Mouse (Mus musculus): ENCODE measurements around the gene Gm20481.
"Not testable (repeated sequence)": the region's sequence is repeated elsewhere in the genome, so short reads cannot be mapped to it uniquely, and the experiment has no call there.

Gene Gm20481

DNA sequence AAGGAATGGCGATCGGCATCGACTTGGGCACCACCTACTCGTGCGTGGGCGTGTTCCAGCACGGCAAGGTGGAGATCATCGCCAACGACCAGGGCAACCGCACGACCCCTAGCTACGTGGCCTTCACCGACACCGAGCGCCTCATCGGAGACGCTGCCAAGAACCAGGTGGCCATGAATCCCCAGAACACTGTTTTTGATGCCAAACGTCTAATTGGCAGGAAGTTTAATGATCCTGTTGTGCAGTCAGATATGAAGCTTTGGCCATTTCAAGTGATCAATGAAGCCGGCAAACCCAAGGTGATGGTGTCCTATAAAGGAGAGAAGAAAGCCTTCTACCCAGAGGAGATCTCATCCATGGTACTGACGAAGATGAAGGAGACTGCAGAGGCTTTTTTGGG, 7.3 kb downstream of the Gm20481 start:
- no peak for DNase-seq

DNA sequence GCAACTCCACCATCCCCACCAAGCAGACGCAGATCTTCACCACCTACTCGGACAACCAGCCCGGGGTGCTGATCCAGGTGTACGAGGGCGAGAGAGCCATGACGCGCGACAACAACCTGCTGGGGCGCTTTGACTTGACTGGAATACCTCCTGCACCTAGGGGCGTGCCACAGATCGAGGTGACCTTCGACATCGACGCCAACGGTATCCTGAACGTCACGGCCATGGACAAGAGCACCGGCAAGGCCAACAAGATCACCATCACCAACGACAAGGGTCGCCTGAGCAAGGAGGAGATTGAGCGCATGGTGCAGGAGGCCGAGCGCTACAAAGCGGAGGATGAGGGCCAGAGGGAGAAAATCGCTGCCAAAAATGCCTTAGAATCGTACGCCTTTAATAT, 8.5 kb downstream of the Gm20481 start:
- DNase-seq = no peak

DNA sequence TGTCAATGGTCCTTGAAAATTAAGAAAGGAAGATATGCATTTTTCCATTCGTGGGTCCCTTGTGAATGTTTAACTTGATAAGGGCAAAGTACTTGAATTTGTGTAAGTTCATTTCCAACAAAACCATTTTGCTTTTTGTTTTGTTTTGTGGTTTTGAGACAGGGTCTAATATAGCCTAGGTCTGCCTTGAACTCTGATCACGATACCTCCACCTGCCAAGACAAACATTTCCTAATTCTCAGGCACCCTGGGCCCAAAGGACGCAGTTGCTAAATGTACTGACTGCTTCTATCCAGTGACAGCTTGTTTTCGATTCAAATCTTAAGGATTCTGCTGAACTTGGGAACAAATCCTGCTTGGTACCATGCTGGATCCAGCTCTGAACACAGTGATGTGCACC, 9.9 kb downstream of the Gm20481 start:
- no peak for DNase-seq

DNA sequence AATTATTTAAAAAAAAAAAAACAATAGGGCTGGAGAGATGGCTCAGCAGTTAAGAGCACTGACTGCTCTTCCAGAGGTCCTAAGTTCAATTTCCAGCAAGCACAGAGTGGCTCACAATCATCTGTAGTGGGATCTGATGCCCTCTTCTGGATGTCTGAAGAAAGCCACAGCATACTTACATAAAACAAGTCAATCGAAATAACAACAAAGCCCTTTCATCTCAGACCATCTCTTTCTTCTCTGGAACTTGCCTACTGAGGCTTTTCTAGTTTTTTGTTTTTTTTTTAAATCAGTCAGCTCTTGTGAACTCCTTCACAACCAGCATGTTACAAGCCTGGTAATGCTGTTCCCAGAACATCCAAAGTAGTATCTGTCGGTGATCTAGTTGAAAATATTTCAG, 10.9 kb downstream of the Gm20481 start:
- peak; percentile 33 to 49 for DNase-seq

DNA sequence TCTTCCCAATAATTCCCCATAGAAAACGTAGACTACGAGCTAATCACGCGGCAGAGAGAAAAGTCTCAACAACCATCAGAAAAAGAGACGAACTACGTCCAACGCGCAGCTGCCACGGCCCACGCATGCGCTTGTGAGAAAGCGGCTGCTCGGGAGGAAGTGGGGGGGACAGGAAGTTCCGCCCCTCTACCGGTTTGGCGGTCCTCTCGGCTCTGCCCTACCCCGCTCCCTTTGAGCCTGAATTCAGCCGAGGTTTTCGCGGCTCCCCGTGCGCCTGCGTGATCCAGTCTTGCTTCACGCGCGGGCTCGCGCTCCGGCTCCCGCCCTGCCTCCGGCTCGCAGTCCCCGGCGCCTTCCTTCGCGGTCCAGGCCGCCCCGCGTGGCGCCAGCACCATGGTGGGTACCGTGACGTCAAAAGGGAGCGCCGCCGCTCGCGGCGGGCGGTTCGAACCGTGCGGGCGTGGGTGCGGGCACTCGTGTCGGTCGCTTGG, 12.0 kb downstream of the Gm20481 start, which contains the start of gene Lsm2:
Lsm2 (plus strand) TSS at position 173 of the 491 bp plus-strand sequence.
- peak; percentile 89 to 92 for DNase-seq

DNA sequence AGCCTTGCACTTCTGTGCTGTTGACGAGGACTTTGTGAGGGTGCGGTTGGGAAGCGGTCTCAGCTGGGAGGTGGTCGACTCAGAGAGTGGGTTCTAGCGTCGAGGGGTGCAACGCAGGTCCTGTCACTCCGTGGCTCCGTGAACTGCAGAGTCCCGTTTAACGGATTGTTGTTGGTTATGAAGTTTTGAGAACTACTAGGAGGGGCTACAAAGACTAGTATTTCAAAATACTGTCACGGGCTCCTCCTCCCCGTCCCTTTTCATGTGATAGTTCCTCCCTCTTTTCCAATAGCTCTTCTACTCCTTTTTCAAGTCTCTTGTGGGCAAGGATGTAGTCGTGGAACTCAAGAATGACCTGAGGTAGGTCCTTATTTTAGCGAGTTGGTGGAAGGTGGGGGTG, 12.6 kb downstream of the Gm20481 start:
- no peak for DNase-seq

DNA sequence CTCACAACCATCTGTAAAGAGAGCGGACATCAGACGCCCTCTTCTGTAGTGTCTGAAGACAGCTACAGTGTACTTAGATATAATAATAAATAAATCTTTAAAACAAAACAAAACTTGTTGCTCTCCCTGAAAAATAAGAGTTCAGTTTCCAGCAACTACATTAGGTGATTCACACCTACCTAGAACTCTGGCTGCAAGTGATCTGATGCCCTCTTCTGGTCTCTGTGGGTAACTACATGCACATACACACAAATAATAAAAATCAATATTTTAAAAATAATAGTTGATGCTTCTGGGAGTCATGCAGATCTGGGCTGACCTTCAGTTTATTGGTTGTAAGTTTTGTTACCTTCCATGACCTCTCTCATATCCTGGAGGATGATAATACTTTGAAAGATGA, 14.5 kb downstream of the Gm20481 start:
- DNase-seq = peak; percentile 44 to 50

DNA sequence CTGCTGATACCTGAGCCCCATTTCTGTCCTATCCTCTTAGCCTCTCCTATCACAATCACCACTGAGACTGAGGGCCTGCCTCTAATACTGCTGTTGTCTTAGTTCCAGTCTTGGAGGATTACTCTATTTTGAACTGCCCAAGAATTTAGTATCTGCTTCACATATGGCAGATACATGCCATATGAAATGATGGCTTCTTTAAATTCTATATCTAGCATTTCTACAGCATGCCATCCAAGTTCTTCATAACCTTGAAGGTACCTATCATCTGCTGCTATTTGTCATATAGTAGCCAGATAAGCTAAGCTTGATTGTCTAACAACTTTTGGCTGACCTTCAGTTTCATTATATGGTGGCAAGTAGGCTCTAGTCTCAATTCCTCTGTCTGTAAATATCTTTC, 25.0 kb downstream of the Gm20481 start:
- no peak for DNase-seq

DNA sequence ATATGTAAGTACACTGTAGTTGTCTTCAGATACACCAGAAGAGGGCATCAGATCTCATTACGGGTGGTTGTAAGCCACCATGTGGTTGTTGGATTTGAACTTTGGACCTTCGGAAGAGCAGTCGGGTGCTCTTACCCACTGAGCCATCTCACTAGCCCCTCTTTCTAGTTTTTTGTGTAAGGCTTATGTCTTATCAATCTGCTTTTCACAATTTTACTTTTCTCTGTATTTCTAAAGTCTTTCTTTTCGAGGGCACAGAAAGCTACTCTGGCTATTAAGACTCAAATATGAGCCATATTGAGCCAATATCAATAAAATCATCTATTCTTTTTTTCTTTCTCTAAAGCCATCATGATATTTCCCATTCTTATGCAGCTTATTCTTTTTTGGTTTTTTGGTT, 25.5 kb downstream of the Gm20481 start:
- not testable (repeated sequence) for DNase-seq

DNA sequence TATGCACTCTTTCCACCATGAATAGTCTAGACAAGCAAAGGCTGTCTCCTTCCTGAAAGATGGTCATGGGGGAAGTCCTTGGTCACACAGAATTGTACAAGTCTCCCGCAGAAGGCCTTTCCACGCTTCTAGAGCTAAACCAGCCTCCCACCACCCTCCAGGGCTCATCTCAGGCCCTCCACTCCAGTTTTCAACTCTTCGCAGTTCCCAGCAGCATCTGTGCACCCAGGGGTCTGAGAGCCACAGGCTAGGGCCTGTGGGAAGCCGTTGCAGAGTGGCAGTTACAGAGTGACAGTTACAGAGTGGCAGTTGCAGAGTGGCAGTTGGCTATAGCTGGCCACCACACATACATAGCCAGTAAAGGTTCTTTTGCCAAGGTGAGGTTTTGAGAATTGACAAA, 26.2 kb downstream of the Gm20481 start:
- not testable (repeated sequence) for DNase-seq

DNA sequence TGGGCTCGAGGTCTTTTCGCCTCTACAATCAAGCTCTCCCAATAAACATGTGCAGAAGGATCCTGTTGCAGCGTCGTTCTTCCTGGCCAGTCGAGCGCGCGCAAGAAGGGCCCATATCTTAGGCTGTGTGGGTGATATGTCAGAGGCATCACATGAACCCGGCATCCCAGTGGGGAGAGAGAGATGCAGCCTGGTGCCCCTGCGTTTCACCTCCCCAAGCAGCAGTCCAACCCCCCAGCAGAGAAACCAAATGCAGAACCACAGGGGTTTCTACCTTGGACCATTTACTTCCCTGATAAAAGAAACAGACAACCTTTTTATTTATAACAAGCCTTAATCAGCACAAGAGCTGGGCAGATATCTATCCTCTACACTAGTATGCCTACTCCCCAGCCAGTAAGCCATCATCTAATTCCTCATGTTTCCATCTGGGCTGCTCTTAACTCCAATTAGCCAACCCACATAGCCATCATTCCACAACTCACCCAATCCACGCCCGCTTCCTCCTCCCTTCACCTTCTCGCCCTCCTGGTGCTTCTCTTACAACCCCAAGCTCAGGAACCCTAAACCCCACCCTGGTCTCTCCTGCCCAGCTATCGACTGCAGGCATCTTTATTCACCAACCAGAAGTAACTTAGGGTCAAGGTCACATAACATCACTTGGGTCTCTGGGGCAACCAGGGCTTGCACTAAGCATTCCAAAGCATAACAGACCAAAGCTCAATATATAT, 26.9 kb downstream of the Gm20481 start:
- no peak for DNase-seq

DNA sequence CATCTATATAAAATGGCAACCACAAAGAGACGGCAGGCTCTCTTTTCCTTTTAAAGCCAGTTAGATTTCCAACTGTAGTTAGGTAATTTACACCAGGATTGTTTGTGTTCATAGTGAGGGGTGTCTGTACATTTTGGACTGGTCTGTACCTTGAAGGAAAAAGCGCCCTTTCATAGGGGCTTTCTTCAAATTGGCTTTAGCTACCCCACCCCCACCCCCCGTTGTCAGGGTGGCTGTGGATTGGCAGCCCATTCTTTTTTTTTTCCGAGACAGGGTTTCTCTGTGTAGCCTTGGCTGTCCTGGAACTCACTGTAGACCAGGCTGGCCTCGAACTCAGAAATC, 27.4 kb downstream of the Gm20481 start:
- DNase-seq = no peak

DNA sequence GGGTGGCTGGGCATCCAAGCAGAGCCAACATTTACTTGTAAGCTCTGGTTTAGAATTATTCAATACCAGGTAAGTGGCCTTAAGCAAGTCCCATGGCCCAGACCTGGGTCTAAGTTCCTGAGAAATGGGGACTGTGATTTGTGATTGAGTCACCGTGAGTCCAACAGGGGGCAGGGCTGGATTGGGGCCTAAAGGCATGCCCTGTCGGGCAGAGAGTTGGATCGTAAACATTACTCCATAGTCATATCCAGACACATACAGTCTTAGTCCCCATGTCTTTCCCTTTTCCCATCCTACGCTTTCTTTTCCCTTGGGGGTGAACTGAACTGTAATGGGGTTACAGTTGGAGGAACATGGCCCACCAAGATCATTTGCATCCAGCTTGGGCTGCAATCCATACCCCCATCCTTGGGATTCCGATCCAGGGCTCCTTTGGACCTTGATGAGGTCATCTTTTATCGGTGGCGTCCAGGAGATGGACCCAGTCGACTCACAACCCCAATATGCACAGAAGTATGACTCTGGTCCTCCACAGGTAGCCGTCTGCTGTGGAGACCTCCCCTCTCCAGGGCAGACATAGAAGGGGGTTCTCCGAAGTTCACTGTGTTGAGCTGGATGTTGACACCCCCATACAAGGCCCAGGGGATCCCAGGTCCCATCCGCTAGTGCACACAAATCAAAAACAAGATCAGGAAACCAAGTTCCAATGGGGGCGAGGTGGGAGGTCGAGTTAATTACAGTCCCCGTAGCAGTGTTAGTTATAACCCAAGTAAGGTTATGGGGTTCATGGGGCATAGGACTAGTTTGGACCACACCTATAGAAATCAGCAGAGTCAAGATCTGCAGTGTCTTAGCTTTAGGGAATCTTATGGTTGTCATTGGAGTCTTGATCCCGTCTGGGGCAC, 29.1 kb downstream of the Gm20481 start:
- no peak for DNase-seq

DNA sequence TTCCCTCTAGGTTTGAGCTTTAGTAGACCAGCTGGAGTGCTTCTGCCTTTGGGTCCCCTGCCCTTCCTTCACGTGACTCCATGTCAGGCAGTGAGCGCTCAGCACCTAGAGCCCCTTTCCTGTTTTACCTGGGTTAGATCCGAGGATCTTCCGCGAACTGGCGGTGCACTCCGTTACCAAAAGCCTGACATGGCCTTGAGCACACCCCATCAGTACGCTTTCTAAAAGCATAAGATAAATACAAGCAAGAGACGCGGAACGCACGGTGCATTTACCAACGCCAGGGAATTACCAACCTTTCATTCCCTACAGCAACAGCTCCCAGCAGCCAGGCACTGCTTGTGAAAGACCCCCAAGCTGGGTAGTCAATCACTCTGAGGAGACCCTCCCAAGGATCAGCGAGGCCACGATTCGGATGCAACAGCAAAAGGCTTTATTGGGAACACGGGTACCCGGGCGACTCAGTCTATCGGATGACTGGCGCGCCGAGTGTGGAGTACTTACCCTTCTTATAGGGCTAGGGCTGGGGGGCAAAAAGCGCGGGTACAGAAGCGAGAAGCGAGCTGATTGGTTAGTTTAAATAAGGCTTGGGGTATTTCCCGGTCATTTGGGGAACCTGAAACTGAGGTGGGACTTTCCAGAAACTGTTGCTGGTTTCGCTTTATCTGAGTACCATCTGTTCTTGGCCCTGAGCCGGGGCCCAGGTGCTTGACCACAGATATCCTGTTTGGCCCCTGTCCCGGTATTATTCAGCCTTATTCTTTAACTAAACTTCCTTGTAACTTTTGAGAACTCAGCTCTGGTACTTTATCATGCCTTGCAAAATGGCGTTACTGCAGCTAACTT, 30.4 kb downstream of the Gm20481 start:
- peak in 1 of 2 experiments; percentile 12 for DNase-seq

DNA sequence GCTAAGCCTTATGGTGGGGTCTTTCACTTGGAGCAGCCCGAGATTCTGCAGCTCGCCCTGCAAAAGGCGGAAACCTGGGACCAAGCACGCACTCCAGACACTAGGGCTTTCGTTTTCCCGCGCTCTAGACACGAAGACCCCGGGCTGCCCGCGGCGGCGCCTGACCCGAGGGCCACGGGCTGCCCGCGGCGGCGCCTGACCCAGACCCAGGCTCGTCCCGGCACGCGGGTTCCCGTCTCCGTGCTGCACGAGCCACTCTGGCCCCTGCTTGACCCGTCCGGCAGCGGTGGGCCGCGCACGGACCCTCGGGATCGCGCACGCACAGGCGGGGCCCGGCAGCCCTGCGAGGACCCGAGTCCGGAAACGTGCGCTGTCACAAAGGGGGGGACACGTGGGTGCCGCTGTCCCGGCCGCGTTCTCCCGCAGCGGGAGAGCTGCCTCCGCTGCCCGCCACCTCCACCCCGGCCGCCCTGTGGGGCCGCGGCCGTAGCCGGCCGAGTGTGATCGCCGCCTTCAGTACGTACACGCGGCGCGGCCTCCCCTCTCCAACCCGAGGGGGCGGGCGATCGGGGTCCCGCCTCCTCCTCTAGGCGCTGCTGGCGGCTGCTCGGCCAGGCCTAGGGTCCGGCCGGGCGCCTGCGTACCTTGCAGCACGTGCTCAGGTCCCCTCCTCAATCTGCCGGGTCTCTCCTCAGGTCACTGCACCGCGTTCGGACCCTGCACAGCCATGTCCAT, 31.2 kb downstream of the Gm20481 start, which contains the start of gene Vars:
Vars (plus strand) TSS at position 271 of the 735 bp plus-strand sequence.
- peak; percentile 85 to 88 for DNase-seq

DNA sequence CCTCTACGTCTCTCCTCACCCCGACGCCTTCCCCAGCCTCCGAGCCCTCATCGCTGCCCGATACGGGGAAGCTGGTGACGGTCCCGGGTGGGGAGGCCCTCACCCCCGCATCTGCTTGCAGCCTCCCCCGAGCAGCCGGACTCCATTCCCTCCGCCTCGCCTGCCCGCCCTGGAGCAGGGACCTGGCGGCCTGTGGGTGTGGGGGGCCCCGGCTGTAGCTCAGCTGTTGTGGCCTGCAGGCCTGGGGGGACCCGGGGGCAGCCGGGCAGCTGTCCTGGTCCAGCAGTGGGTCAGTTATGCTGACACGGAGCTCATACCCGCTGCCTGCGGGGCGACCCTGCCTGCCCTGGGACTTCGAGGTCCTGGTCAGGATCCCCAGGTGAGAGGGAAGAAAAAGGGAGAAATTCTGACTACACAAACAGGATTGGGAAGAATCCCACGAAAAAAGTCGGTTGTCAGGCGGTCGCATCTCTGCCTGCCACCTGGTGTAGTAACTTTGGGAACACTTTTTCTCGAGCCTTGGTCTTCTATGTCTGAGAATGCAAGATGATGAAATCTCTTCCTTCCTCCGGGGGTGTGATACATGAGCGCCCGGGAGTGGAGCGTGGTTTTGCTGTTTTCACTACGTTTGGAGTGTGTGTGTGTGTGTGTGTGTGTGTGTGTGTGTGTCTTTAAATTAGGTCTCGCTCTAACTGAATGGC, 31.9 kb downstream of the Gm20481 start:
- DNase-seq = peak; percentile 41 to 53

DNA sequence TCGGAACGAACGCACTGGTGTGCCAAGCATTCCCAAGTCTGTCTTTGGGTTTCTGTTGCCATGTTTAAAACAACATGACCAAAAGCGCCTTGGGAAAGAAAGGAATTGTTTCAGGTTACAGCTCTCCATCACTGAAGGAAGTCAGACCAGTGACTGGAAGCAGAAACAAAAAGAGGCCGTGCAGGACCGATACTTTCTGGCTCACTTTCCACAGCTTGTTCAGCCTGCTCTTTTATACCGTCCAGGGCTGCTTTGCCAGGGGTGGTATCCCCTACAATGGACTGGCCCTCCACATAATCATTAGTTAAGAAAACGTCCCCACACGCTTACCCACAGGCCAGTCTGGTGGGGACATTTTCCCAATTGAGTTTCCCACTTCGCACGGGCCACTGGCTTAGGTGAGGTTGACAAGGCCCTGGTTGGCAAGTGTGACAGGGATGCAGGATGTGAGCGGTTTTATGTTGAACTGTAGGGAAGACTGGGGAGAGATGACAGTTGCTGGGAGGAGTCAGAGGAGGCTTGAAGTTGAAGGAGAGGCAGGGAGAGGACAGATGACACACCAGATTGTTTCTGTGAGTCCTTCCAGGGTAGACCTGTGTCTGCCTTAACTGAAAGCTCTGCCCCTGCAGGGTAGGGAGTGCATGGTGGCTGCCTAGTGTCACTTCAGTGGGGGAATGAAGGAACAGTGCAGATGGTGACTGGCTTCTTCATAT, 32.6 kb downstream of the Gm20481 start:
- DNase-seq = peak in 1 of 2 experiments; percentile 24

DNA sequence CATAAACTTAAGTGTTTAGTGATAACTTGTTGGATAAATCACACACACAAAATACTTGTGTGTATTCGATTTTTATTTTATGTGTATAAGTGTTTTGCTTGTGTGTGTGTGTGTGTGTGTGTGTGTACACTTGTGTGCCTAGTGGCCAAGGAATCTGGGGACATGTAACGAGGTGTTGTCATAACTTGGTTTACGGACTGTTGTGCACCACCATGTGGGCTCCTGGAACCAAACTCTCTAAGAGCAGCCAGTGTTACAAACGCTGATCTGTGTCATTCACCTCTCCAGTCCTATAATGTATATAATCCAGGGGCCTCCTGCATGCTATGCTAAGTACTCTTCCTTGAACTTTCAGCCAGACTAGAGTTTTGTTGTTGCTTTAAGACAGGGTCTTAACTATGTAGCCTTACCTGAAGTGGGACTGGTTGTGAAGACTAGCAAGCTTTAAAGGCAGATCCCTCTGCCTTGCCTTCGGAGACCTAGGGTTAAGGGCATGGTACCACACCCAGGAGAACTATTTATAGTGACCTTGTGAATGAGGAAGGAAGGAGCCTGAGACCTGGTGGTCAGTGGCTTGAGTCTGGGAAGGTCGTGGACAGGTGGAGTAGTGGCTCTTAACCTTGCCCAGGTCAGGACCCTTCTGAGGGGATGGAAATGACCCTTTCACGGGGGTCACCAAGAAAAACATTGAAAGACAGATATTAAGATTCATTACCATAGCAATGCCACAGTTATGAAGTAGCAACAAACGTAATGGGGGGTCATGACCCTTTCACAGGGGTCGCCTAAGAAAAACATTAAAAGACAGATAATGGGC, 33.5 kb downstream of the Gm20481 start:
- DNase-seq = no peak

DNA sequence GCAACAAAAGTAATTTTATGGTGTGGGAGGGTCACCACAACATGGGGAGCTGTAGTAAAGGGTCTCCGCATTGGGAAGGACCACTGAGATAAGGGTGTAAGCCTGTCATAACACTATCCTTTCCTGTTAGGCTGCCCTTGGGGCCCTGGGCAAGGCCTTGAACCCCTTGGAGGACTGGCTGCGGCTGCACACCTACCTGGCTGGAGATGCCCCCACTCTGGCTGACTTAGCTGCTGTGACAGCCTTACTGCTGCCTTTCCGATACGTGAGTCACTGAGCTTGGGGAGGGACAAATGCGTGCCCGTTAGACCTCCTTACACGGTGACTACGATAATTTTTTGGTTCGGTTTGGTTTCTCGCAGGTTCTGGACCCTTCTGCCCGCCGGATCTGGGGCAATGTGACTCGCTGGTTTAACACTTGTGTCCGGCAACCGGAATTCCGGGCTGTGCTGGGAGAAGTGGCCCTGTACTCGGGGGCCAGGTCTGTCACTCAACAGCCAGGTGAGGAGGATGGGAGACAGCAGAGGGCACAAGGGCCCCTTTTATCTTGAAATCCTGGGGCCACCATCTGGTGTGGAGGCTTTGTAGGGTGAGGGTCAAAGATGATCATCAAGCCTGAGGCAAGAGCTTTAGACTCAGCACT, 34.5 kb downstream of the Gm20481 start:
- no peak for DNase-seq
